Mouse (Mus musculus) testis, postnatal 10 days (tissue): Measurements from ENCODE around the gene Pimreg.

Source experiments
- DNase-seq: peaks from one replicate; pipeline ENCODE4 v3.0.0; 2021; ENCODE audit warnings: low spot score

Pimreg gene

DNA sequence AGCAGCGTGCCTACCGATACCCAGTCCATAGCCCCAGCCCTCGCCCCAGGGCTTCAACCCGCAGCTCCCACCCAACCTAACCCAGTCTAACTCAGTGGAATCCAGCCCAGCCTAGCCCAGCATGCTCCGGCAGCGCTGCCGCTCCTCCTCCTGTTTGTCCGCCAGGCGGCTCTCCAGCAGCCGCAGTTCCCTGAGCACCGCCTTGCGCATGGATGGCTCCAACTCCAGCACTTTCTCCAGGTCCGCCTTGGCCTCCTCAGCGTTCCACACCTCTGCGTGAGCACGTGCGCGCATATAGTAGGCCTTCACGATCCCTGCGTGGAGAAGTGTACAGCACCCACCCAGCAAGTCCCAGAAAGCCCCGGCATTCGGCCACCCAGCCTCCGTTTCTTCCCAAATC is 12.7 kb upstream of the Pimreg start:
- DNase-seq: peak; percentile 61

- no peak for DNase-seq
Observed at GRCm38 (mm10) chr11:72031353-72031752, 10.5 kb upstream of the Pimreg start.

- no peak for DNase-seq
Observed at GRCm38 (mm10) chr11:72032091-72032490, 9.7 kb upstream of the Pimreg start.

DNA sequence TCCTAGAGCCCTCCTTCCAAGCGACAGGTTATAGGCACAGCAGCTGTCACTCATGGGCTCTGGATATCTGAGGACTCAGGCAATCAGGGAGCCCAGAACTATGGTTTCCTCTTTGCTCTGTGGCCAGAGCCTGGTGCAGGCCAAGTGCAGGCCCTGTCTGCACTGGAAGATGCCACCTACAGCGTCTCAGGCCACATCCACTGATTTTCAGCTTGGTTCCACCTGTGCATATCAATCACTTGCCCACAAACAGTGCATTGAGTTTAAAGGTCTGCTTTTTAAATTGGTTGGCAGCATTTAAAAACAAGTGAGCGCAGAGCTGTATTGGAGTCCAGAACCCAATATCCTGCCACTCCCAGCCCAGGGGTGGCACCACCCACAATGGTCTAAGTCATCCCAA is 9.2 kb upstream of the Pimreg start:
- no peak for DNase-seq

DNA sequence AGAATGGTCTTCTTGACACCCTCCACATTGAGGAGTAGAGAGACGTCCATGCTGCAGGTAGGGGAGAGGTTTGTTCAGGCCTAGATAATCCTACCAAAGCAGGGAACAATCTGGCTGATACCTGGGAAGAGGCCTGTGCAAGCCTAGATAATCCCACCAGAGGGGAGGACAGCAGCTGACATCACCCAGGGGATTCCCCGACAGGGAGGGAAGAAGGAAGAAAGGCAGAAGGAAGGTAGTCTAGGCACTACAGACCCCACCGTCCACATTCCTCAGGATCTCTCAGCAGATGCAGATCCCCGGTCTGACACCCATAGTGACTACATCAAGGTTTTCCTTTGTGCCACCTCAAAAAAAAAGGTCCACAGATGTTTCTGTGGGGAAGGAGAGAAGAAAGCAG is 4.4 kb upstream of the Pimreg start, which contains the start of gene Aipl1:
TSS of gene Aipl1 (minus strand) at position 101 of the 400 bp plus-strand sequence.
- DNase-seq: no peak

DNA sequence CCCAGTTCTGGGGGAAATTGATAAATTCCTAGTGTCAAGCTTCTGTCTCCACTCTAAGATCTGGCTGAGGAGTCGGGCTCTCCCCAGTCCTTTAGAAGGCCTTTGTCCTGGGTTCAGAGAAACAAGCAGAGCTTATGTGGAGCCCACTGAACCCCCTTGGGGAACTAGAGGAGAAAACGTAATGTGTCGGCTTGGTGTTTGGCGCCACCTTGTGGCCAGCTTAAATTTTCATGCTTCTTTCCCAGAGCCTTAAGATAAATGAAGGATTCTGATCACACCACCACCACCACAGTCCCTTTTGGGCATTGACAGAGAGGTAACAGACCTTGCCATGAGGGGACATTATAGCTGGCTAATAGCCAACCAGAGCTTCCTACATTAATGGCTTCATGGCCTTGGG is 3.8 kb upstream of the Pimreg start:
- DNase-seq: peak; percentile 86

DNA sequence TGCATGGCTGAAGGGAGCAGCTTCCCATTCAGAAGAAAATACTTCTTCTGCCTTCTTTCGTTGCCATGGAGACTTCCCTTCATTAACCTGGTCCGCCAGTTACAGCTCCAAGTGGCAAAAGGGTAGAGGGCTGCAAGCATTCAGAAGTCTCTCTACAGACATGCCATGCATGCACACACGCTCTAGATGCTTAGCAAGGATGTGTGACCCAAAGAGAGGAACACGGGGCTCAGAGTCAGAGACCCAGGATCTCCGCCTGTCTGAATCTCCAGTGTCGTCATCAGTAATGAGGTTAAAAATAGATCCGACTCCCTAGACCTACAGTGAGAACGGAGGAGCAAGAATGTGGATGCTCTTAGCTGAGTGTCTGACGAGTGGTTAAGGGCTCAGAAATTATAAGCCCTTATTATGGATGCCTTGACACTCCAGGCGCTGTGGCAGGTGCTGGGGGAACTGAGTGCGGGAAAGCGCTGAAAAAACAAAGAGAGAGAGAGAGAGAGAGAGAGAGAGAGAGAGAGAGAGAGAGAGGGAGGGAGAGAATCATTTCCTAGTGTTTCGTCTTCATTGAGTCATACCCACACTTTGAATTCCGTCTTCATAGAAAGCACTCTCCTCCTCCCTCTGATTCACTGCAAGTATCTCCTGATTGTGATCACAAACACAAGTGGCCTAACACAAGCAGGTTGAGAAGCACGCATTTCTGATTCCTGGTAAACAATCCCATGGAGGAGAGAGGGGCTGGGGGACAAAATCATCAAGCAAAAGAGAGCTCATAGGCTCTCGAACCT is 2.0 kb upstream of the Pimreg start:
- no peak for DNase-seq

- DNase-seq: no peak
Observed at GRCm38 (mm10) chr11:72041290-72041767, 503 bp upstream of the Pimreg start.

DNA sequence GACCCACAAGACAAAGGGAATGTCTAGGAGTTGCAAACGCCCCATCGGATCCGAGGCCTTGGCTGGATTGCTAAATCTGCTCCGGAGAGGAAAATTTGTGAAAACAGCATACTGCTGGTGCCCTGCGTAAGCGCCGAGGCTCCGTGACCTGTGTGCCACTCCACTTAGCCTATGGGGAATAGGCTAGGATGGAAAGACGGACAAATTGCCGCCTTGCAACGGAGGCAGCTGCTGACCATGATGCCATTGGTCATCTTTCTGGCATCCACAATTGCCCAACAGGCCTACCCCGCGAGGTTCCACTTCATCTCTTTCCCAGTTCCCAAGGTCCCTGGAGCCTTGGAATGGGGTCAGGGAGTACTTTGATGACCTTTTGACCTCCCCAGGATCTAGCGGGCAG is 799 bp downstream of the Pimreg start:
- no peak for DNase-seq

DNA sequence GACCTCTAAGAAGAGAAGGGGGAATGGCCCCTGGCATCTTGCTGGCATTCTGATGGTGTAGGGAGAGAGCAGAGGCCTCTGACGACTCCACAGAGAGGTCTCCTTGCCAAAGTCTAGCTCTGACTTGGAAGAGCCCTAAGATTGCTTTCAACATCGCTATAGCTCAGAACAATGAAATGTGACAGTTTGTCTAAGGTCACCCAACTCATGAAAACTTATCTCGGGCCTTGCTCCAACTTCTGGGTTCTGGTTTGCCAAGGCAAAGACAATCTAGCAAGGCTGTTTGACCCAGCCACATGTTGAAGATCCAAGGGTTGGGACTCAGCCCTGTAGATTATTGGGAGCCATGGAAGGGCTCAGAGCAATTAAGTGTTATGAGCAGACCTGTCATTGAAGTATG is 2.4 kb downstream of the Pimreg start:
- DNase-seq: no peak

DNA sequence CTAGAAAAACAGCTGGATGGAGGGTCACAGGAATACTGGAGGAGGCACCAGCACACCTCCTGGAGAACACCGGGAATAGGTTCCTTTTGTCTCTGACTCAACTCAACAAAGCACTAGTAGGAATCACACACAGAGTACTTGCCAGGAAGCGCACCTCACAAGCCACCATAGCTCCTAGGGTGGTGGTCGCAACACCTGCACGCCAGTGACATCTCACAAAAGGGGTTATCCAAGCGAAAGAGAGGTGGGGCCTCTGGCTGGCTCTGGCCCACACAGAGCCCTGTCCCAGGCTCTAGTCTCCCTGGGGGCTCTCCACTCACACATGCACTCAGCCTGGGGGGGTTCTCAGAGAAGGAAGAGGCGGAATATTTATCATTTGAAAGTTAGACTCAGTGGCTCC is 6.9 kb downstream of the Pimreg start:
- no peak for DNase-seq

- DNase-seq: no peak
Observed at GRCm38 (mm10) chr11:72049171-72049759, 7.4 kb downstream of the Pimreg start.

GRCm38 (mm10) chr11:72050168-72050894 is 8.5 kb downstream of the Pimreg start:
- peak; percentile 55 for DNase-seq

- DNase-seq: peak; percentile 64
Observed at GRCm38 (mm10) chr11:72050895-72051858, 9.3 kb downstream of the Pimreg start.

GRCm38 (mm10) chr11:72052221-72052620 is 10.4 kb downstream of the Pimreg start:
- DNase-seq: no peak

GRCm38 (mm10) chr11:72052636-72053035 is 10.8 kb downstream of the Pimreg start:
- DNase-seq: peak; percentile 83

DNA sequence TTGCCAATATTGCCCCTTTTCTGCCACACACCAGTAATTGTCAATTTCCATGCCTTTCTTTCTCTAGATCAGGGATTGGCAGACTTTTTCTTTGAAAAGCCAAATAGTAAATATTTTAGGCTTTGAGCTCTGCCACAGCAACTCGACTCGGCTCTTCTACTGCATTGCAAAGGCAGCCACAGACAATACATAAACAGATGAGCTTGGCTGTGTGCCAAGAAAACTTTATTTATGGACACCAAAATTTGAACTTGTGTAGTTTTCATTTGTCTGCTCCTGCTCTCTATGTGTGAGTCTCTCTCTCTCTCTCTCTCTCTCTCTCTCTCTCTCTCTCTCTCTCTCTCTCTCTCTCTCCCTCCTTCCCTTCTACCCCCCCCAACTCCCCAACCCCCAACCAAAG is 13.3 kb downstream of the Pimreg start:
- DNase-seq: no peak

GRCm38 (mm10) chr11:72057166-72057565 is 15.3 kb downstream of the Pimreg start:
- no peak for DNase-seq

DNA sequence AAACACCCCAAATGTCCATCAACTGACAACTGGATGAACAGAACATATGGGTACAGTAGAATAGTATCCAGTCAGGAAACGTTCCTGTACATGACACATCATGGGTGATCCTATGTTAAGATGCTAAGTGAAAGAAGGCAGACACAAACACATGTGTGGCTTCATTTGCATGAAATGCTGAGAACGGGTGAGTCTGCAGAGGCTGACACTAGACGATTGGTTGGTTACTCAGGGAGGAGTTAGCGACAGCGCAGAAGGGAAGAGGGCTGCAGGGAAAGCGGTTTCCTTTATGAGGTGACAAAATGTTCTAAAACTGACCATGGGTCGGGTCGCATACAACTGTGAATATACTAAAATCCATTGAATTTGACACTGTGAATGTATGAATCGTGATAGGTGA is 18.6 kb downstream of the Pimreg start:
- no peak for DNase-seq

DNA sequence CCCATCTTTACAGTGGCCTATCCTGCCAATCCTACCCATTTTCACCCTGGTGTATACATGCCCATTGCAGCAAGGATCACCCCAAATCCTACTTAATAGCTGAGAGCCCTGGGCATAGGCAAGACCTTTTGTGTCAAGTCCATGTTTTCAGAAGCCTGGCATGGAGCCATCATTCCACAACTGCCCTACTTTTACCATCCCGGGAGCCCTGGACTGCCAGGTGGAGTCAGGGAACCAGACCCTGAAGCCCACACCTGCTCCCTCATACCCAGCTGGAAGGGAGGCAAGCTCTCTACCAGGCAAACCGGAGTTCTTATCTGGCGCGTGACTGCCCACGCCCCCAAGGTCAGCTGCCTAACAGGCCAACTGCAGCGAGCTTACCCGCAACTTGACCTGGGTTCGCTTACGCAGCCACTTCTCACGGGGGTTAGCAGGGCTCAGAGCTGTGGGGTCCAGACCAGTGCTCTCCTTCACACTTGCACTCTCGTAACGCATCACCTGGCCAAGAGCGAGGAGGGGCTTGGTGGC is 19.3 kb downstream of the Pimreg start:
- no peak for DNase-seq

GRCm38 (mm10) chr11:72064414-72064813 is 22.6 kb downstream of the Pimreg start:
- DNase-seq: no peak
